Mouse (Mus musculus) gastrocnemius, adult 18-20 months (tissue): ENCODE measurements around the gene Elovl6. TPM values are rescaled to one million over a fixed set of nuclear protein-coding genes. Genes with fewer than 3 reads are reported as not detected.

ENCODE experiments used
- microRNA-seq: library from miRNA; unstranded; fragments of <30 nt; microRNA quantifications from one replicate; pipeline ENCODE4 v1.2.0, GENCODE M21; 2021
- total RNA-seq, 2 experiments: library from RNA; stranded (reverse); gene quantifications; 2 replicates each; pipeline ENCODE4 v1.2.3; 2021

The Elovl6 gene
- total RNA-seq, 2 experiments from 2014 or later: 0.39 to 0.62 TPM

Small RNA genes within 50 kb of the gene (microRNA-seq; reads per million reads assigned to microRNA genes)
- not detected for gene Gm24515

Other genes starting within 250 kb of the Elovl6 start
- 1 to 10 TPM; 2.3 TPM for gene Enpep, start 199.6 kb upstream of the Elovl6 start, total RNA-seq
- gene Egf, start 223.0 kb downstream of the Elovl6 start, total RNA-seq: 10 to 100 TPM; 25.9 to 30.3 TPM